Mouse (Mus musculus) kidney, adult 2 months (tissue): ENCODE results near the gene Arhgdig.

ENCODE experiments used
- CTCF ChIP-seq: fragments of 200-500 bp; conservative IDR thresholded peaks from 2 replicates; pipeline ENCODE4 v1.5.1; 2011; ENCODE audit warnings: low read depth, mild to moderate bottlenecking, control low read depth, low read length, moderate library complexity, mixed read lengths; ENCODE audit not compliant: insufficient read depth, insufficient read length
- POLR2A ChIP-seq: fragments of 200-500 bp; IDR thresholded peaks from one replicate; pipeline ENCODE4 v1.6.1; 2011; ENCODE audit warnings: low read depth, low read length, control low read depth

- no peak for TF ChIP-seq POLR2A
- TF ChIP-seq CTCF, result no peak
Measured at GRCm38 (mm10) chr17:26253399-26253798, 45.8 kb upstream of the Arhgdig start.
